Mouse (Mus musculus): ENCODE measurements around the gene Vmn1r197.
"Not testable (repeated sequence)": the region's sequence is repeated elsewhere in the genome, so short reads cannot be mapped to it uniquely, and the experiment has no call there.

DNA sequence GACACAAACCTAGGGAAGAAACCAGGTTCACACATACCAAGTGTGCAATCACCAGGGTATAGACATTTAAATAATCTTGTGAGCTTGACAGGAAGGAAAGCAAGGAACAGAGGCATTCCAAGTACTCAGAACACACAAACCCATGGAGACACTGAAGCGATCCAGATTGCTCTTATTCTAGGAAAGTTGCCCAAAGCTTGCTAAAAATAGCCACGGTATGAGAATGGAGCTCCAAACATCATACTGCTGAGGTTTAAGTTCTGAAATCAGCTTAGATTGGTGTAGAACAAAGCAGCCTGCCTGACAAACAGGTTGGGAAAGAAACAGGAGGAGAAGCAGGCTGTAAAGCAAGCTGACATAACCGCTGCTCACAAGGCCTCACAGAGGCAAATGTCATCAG is 56.7 kb downstream of the Vmn1r197 start:
- not testable (repeated sequence) for TF ChIP-seq CTCF (IDR thresholded peaks at IDR 0.05; ENCODE audit: extremely low read depth, insufficient read depth, insufficient read length, insufficient replicate concordance); POLR2A (IDR thresholded peaks at IDR 0.05; ENCODE audit: low read depth, low read length)
